Mouse (Mus musculus) heart, postnatal 4 days (tissue): ENCODE measurements around the gene Galnt9. TPM values are rescaled to one million over a fixed set of nuclear protein-coding genes. Genes with fewer than 3 reads are reported as not detected.

Source experiments
- DNase-seq: peaks from one replicate; pipeline ENCODE4 v3.0.0; 2021
- total RNA-seq, 2 experiments: library from RNA; stranded (reverse); gene quantifications; 2 replicates each; pipeline ENCODE4 v1.2.3; 2021

Galnt9 gene
- total RNA-seq, 2 experiments from 2014 or later = not detected

DNA sequence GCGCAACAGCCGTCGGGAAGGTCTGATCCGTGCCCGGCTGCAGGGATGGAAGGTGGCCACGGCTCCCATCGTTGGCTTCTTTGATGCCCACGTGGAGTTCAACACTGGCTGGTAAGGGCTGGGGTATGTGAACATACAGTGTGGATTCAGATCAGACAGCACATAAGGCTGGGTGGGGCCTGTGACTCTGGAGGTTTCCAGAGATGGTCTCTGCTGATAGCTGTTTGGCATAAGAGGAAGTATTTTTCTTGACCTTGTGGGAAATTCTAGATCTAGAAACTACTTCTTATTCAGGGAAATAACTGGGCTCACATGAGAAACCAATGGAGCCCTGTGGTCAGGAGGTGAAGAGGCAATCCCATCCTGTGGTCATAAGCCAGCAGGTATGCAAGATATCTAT is 45.7 kb downstream of the Galnt9 start:
- no peak for DNase-seq

DNA sequence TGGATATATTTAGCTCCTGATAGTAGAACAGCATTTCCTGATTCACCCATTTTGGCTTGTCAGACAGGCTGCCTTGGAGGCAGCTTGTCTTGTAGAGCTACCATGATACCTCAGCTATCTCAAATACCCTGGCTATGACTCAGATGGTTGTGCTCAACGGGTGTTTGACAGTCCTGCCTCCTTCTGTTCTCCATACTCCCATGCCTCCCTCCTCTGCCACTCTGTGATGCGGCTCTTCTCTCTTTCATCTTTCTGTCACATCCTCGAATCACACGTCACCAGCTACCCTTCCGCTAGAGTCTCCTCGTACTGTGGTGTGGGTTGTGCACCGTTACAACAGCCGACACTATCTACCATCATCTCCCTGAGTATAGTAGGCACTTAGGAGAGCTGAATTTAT is 50.3 kb downstream of the Galnt9 start:
- DNase-seq = no peak

DNA sequence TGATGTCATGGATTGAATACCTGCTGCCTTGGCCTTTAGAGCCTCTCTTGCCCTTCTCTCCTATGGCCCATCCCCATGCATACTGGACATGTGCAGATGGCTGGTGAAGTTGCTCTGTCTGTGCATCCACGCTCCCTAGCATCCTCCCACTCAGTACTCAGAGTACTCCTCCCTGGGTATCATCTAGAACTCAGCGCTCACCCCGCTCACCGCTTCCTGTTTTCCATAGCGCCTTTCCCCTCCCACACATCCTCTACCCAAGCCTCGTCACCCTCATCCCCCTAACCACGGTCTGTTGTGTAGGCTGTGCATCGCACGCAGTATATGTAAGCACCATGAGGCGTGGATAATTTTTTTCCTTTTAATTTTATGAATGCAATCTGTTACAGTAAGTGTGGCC is 51.2 kb downstream of the Galnt9 start:
- no peak for DNase-seq

DNA sequence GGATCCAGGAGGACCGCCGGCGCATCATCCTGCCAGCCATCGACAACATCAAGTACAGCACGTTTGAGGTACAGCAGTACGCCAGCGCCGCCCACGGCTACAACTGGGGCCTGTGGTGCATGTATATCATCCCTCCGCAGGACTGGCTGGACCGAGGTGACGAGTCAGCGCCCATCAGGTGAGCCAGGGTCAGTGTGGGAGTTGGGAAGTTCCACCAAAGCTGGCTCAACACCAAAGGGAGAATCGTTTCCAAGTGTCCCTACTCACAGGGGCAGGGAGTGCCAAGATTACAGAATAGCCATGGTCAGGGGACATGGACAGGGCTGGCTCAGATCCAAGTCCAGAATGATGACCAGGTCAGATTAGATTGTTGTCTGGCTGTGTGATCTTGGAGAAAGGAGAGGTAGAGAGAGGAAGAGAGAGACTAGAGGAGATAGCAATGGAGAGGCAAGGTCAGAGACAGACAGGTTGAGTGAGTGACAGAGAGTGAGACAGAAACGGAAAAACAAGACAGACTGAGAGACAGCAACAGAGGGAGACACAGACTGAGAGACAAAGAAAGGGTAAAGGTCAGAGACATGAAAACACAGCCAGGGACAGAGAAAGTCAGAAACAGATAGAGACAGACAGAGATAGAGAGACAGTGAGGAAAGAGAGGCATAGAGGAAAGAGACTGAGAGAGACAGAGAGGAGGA is 52.1 kb downstream of the Galnt9 start:
- DNase-seq = no peak

DNA sequence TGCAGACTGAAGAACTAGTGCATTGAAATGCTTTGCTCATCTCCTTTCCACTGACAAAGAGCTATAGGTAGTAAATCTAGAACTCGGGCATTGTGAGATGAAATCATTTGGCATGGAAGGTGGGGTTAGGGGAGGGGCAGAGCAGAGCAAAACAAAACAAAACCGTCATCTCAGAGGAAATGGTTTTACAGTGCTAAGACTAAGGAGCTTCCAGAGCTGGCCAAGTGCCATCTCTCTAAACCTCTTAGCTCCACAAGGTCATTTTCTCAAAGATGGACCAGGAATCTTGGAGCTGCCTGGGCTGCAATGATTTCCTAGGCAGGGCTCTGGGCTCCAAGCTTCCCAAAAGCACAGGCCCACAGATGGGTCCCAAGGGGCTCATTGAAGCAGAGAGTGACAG is 53.3 kb downstream of the Galnt9 start:
- no peak for DNase-seq

DNA sequence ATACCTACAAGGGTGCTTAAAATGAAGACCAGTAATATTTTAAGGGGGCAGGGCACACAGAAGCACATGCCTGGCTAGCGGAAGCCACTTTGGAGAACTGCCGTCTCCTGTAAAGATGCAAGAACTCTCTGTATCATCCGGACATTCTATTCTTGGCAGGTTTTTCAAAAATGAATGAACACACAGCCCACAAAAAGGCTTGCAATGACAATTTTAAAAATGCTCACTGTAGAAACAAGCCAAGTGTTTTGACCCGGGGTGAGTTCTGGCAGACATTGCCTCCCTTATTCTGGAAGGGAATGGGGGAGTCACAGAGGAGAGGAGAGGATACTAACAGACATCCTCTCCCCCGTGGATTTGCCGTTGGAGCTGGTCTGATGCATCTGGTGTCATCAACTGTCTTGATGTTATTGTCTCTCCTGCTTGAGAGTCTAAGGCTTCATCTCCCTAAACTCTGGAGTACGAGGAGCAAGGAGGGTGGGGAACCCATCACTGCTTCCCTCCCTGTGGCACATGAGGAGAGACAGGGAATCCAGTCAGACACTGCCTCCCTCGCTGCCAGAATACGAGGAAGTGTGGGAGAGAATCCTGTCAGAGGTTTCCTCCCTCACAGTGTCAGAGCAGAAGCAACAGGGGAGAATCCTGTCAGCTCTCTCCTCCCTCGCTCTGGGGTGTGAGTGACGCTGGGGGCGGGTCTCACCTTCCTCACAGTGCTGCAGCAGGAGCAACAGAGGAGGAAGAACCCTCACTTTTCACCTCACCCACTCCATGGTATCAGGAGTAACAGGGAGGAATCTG is 54.3 kb downstream of the Galnt9 start:
- DNase-seq = peak; percentile 31

DNA sequence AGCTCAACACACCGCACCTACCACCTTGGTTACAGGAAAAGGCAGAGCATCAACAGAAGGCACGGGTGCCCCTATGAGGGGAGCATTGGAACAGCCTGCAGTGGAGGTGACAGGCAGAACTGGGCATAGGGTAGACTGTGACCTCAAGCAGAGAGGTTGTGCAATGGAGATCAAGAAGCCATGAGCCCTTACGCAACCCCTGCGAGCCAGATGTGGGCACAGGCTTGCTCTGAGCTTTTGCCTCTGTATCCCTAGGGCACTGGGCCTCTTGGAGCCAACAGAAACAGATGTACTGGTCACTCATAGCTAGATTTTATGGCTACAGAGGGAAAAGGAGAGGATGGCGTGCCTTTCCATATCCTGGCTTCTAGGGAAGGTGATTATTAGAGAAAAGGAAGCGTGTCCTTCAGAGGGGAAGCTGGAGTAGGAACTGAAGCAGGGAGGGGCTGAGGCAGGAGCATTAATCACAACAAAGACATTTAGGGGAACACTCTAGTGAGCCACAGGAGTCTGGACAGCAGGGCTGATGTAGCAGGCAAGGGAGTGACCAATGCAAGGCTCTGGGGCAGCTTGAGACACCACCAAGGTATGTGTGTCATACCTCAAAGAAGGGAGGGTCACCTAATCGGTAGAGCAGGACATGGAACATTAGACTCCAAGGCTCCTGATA is 59.0 kb downstream of the Galnt9 start:
- no peak for DNase-seq

DNA sequence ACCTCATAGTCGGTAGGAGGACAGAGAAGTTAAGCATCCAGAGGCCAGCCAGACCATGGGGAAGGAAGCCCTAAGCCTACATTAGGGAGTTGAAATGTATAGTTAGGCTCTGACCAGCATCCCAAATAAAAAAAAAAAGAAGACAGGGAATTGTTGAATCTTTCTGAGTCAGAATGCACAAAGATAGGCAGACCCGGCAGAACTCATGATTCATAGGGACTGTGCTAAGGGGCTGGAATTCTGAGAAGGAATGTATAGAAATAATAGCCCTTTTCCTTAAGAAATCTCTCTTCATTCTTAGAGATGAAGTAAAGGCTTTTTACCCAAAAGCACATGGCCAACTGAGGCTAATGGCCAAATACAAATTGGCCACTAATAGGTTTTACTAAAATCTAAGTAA is 60.2 kb downstream of the Galnt9 start:
- no peak for DNase-seq

DNA sequence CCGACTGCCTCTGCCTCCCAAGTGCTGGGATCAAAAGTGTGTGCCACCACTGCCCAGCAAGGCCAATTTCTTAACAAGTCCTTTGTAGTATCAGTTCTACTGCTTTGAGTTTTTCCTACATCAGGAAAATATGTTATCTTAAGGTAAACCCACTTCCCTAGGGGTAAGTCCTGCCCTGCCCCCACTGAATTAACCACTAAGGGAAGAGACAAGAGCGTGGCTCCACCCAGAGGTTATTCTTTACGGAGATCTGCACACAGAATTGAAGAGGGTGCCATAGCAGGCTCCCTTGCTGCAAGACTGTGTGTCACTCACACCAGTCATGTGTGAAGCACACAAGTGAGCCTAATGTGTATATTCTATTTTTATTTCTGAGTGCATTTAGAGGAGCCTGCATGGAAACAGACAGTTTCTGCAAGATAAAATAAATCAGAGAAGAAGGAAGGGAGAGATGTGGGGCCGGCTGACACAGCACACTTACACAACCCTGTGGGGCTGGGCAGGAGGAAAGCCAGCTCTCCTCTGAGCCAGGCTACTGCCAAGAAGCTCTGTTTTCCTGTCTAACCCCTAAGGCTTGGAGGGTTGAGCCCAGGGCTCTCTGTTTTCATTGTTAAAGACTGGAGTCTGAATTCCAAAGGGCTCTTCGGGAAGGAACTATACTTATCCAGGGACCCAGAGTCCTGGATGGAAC is 61.5 kb downstream of the Galnt9 start:
- DNase-seq = no peak

DNA sequence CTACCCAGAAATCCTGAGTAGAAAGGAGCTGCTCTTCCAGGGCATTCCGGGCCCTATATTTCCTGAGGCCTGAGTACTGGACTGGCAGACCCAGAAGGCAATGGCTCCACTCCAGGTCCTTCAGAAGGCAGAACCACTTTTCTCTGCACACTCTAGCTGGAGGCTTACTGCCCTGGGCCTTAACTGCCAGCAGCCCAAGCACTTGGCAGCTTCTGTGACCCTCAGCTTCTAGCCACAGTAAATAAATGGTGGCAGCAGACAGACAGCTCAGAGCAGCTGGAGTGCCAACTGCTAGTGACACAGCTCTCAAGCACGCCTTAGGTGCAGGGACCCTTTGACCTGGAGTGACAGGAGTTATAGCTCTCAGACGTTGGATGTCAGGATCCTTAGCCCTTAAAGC is 63.6 kb downstream of the Galnt9 start:
- DNase-seq = no peak

DNA sequence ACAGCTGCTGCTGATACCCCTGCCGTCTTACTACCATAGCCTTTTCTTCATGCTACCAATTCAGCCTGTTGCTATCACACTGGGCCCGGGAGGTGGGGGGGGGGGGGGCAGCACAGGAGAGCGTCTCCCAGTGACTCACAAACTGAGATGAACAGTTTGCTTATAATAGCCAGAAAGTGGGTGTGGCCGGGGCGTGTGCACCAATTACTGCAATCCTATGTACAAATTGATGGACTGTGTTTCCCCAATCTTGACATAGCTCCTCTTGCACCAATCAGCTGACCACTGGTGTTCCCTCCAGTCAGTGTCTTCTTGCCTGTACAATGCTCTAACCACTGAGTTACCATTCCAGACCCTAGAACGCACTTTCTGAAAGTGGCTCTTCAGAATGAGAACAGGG is 64.2 kb downstream of the Galnt9 start:
- DNase-seq = no peak

DNA sequence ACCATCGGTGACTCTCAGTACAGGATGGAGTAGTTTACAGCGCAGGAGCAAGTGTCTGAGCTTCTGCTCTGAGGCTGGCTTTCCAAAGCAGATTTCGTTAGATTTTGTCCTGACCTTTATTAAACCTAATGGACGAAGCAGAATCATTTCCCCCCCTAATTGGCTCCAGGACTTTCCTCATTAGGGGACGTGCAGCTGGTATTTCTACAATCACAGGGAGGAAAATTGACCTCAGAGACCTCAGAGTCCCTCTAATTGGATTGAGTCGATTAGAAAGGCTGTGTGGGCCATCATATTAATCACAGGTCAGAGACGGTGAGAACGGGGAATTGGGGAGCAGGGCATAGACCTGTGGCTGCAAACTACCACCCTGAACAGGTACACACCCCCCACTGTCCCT is 64.8 kb downstream of the Galnt9 start:
- no peak for DNase-seq

DNA sequence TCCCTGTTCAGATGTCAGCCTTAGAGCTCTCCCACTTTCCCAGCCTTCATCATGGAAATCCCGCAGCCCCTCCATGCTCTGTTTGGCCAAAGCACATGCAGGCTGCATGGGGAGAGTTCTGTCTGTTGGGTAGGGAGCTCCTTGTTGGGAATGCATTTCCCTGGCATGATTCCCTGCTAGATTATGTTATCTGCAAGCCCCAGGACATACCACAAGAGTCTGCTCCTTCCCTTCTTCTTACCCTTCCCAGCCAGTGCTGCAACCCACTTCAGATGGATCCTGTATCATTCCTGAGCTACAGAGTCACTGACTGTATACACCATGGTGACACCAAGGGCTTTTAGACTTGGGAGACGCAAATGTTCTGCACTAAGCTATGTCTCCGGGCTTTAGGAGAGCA is 65.3 kb downstream of the Galnt9 start:
- no peak for DNase-seq

DNA sequence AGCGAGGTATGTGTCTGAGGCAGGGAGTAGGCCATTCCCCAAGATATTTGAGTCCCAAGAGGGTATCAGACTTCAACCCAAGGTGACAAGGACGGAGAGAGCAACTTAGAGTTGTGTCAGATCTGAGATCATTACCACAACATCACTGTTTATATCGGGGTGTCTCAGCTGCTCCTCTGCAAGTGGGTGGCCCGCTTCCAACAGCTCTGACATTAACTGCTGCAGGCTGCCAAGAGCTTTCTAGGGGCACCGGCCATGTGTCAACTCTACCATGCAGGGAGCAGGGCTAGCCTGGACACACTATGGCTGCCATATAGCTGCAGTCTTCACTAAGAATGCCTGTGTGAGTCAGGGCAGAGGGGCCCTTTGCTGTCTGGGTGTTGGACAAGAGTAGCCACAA is 65.7 kb downstream of the Galnt9 start:
- DNase-seq = no peak

DNA sequence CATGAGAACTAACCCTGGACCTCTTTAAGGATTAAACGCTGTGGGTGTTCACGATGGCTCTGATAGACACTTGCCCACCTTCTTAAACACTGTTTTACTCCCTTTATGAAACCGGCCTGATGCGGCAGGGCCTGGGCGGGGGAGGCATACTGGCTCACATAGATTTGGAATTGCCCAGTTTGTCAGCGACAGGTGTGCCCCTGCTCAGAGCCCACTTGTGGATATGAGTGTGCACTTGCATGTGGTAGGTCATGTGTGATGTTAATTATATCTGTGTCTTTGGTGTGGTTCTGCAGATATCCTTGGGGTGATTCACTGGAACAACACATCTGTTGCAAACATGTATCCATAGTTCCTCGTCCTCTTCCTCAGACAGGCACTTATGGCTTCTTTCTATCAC is 66.3 kb downstream of the Galnt9 start:
- DNase-seq = no peak

DNA sequence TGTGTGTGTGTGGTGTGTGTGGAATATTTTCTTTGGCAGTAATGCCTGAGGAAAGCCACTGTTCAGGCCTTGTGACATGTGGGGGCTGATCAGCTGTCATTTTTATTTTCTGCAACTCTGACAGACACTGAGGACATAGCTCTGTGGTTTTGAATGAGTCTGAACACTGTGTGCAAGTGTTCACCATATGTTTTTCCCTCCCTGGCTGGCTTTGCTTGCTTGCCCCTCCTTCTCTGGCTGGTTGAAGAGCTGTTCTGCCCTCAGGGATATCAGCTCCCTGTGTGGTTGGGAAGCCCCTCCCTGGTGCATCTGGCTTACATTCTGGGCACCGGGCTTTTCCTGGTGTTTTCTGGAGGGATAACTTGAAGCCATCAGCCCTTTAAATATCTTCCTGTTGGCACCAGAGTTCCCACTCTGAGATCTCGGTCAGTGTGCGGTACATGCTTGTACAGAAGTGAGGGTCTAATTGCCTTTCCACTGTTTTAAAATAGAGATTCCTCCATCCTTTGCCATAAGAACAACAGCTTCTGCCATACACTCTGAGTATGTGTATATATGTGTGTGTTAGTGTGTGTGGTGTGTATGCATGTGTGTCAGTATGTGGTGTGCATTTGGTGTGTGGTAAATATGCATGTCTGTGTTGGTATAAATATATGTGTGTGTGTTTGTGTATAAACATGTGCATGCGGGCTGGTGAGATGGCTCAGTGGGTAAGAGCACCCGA is 67.4 kb downstream of the Galnt9 start:
- DNase-seq = no peak

DNA sequence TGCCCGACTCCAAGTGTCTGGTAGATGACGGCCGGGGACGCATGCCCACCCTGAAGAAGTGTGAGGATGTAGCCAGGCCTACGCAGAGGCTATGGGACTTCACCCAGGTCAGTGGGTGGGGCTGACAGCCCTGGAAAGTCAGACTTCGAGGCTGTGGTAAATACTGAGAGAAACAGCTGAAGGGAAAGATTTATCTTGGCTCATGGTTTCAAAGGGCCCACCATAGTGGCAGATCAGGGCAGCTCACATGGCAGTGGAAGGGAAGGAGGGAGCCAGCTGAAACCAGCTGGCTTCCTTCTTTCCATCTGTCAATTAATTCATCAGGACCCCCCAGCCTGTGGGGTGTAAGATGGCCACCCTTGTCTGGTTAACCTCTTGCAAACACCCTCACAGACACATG is 75.1 kb downstream of the Galnt9 start:
- no peak for DNase-seq

DNA sequence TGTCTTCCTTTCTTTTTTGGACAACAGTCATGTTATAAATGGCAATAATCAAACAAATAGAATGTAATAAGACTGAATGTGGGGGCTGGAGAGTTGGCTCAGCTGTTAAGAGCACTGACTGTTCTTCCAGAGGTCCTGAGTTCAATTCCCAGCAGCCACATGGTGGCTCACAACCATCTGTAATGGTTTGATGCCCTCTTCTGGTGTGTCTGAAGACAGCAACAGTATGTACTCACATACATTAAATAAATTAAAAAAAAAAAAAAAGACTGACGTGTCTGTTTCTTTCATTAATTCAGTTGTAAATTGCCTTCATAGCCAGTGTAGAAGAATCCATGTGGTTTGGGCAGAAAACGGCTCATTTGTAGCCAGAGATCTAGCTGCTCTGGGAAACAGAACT is 80.2 kb downstream of the Galnt9 start:
- no peak for DNase-seq

DNA sequence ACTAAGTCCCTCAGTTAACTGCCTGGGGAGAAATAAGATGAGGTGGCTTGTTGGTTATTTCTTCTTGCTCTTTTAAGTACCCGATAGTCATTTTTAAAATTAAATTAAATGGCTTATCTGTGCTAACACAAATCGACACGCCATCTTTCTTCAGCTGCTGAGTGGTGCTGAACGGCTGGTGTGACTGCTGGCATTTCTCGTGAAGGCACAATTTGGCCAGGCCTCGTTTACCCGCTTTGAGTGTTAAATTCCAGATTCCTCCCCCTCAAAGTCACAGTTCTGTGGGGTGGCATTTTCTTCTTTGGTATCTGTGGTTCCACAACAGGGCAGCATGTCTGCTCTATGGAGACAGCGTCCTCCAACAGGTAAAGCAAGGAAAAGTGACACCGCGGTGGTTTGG is 83.2 kb downstream of the Galnt9 start:
- no peak for DNase-seq

DNA sequence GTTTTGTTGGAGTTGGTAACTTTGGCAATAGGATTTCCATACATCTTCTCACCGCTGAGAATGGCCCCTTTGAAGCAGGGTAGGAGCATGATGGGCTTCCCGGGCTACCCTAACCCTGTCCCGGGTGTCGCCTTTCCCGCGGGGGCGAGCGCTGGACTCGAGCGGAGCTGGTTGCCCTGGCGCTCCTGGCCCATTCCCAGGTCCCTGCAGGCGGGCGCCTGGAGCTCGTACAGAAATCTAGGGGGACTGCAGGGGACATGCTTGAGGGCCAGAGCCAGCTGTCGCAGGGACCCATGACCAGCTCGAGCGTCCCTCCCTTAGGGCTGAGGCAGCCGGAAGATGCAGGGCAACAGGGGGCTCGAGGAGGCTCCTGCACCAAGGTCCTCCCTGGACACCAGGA is 84.0 kb downstream of the Galnt9 start:
- no peak for DNase-seq

DNA sequence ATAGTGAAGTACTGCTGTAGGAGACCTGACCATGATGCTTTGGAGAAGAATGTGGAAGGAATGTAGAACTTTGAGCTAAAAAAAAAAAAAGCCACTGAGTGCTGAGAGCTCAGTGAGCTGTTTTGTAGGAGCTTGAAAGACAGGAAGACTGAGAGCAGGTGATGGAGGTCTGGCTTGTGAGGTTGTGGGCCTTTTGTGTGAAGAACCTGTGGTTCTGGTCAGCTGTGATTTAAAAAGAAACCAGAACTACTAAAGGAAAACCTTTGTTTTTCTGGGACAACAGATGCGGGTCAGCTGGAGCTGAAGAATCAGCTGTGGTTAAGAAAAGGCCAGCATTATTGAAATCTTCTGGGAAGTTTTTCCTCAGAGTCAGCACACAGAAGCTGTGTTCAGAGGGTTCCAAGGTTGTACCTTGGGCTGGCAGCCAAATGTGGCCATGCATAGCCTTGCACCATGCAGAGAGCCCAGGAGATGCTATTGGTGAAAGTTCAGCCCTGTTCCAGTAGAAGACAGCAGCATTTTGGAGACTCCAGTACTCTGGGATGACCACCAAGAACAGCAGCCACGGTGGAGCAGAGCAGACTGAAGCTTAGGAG is 85.5 kb downstream of the Galnt9 start:
- no peak for DNase-seq
